Mouse (Mus musculus) C2C12 (cell line): ENCODE data around the gene Rgs10.

Experiments
- CTCF ChIP-seq: IDR thresholded peaks from one replicate; pipeline ENCODE4 v1.5.1; 2011; ENCODE audit not compliant: control insufficient read depth, insufficient read depth, insufficient read length
- FOSL1 ChIP-seq: IDR thresholded peaks from one replicate; pipeline ENCODE4 v1.8.0; 2011; ENCODE audit warnings: mild to moderate bottlenecking, low read length; ENCODE audit not compliant: poor library complexity, insufficient read depth, severe bottlenecking
- USF1 ChIP-seq: IDR thresholded peaks from one replicate; pipeline ENCODE4 v1.6.1; 2011; ENCODE audit warnings: low read depth, mild to moderate bottlenecking, control low read depth, moderate library complexity

DNA sequence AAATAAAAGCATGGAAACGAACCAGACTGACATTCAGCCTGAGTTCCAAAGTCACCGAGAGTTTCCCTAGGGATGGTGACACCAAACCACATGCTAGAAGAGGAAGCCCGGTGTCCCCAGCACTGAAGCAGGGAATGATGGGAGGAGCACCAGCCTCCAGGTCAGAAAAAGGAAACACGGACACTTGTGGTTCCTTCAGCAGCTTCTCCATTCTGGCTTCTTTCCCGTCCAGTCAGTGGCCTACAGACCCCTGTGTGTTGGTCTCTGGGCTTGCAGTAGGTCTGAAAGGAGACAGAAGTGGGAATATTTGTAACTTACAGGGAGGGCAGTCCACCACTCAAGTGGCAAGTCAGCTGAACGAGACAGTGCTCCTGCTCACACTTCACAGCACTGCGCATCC lies 59.4 kb downstream of the Rgs10 start:
- no peak for TF ChIP-seq CTCF
- TF ChIP-seq USF1 = no peak
- TF ChIP-seq FOSL1 = no peak
